Mouse (Mus musculus) layer of hippocampus, postnatal 36 days (tissue): ENCODE measurements around the gene Stim2. TPM values are rescaled to one million over a fixed set of nuclear protein-coding genes. Genes with fewer than 3 reads are reported as not detected.

ENCODE experiments used
- DNase-seq, 2 experiments: peaks; one replicate each; pipeline ENCODE4 v3.0.0; 2022
- total RNA-seq, 2 experiments: library from RNA; stranded (reverse); gene quantifications; 2 replicates each; pipeline ENCODE4 v1.2.3; 2021

The Stim2 gene
- 100 to 1,000 TPM; 164 to 175 TPM for total RNA-seq

DNA sequence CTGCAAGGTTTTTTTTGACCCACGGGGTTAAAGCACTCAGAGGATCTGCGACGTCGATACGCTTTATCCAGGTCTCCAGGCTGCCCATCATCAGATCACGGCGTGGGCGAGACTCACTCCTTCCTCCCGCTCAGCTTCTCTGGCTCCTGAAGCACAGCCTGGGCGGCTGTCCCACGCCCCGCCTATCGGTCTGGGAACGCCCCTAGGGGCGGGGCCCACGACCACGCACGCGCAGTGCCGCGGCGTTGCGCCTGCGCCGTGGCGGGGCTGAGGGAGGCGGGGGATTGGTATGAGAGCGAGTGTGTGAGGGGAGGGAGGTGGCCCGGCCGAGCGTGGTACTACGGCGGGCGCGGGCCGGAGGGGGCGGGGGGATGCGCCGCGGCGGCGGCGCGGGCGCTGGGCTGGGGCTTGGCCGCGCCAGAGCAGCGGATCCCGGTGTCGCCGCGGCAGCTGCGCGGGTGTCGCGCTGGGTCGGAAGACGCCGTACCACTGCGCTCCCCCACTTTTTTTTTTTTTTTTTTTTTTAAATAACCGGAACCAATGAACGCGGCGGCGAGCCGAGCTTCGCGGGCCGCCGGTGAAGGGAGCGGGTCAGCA lies at the start of gene Stim2:
Gene Stim2, plus strand, starts transcription at position 354 of the 597 bp plus-strand sequence.
- peak; percentile 95 to 96 for DNase-seq

DNA sequence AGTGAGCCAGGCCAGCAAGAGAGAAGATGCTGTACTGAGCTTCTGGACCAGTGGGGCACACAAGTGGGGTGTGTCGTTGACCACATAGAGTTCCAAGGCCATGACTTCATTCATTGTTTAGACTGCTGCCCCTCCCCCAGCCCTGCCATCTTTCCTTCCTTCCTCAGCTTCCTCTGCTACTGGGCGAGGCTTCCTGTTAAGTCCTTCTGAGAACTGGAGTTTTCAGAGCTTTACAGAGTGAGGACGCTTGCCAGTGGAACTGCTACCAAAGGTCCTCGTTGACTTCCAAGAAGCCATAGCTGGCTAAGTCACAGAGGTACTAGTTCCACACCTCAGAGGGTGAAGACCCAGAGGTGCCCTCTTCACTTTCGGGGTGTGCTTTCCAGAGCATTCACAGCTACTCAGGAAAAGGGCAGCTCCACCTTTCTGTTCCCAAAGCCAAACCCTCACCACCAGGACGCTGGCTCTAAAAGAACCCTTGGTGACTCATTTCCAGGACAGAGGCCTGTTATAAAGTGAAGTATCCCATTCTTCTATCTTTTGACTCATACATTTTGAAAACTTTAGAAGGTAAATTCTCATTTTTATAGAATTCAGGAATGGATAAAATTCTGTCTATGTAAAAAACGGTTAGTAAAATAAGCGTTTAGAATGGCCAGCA lies 49.6 kb upstream of the Stim2 start:
- DNase-seq: no peak

DNA sequence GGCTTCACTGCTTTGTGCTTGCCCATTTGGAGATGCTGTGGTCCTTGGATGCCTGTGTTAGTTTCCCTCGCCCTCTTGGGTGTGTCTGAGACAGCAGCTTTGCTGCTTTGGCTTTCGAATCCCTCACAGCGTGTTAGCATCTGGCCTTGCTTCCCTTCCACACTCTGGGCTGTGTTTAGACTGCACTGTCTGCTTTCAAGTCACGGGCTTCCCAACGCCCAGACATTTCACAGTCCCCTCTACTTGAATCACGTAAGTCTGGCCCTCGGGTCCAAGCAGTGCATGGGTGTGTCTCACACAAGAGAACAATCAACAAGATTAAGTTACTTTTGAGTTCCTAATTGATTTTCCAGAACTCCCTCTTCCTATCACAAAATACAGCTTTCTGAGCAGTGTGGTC lies 48.1 kb upstream of the Stim2 start:
- no peak for DNase-seq

DNA sequence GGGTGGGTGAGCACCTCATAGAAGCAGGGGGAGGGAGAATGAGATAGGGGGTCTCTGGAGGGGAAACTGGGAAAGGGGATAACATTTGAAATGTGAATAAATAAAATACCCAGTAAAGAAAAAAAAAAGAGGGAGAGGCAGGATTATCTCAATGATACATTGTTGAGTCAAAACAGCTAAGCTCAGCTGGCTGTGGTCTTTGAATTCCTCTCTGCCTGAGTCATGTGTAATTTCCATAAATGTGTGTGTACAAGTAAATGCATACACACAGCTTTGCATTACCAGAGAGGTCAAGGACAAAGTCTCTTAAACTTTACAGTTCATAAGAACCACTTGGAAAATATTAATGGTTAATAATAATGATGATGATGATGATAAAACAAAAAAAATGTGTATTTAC lies 45.1 kb upstream of the Stim2 start:
- DNase-seq: no peak

DNA sequence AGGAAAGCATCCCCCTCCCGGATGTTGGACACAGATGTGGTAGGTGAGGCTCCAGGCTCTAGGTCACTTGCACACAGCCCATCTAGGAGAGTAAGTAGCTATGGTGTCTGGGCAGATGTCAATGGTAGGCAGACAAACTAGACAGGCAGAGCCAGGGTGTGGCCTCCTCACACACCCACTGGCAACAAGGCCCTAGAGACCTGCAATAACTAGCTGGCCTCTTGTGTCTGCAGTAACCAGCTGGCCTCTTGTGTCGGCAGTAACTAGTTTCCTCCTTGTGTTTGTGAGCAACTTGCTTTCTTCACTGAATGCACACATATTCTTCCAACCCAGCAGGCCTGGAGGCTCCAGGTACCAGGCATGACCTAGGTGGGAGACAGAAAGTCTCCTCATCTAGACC lies 44.5 kb upstream of the Stim2 start:
- no peak for DNase-seq

DNA sequence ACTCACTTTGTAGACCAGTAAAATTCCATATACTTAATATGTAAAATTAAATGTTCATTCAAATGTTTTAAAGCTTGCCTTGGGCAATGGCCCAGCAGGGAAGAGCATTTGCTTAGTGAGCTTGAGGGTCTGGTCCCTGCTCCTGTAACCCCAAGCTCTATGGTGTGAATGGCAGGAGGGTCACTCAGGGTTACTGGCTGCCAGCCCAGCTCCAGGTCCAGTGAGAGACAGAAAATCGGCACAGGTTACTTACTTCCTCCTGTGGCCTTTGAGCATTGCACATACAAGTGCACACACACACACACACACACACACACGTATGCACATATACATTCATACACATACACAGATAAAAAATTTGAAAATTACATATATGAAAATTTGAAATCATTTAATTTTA lies 42.3 kb upstream of the Stim2 start:
- DNase-seq: no peak

DNA sequence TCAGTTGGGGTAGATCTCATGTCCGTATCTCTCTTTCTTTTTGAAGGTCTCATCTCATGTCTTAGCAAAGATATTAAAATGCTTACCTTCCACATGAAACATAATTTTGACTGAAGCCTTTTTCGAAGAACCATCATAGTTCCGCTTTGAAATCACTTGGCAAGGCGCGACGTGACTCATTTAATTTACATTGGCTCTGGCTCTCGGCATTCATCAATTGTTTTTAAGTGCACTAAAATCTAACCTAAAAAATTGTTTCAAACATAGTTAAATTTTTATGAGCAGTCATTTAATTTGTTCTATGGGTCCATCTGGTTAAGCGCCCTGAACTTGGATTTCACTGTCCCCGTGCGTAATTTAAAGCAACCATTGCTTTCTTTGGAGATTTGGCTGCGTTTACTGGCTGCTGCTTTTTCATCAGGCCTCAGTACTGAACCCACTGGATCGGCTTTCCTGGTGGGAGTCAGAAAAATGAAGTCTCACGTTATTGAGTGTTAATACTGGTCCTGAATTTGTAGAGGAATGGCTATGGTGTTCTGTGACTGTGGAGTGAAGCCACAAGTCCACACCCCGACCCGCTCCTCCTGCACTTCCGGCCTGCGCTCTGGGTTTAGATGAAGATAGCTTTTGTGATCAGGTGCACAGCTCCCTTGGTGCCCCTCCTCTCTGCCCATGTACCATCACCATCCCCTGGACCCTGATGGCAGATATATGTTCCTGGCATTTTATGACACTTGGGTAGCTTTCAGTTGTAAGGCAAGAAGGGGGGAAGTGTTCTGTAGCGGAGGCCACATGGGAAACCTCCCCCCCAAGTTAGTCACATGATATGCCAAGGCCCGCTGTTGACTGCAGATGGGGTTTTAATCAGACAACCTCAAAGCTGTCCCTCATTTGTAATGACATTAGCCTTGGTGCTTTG lies 41.6 kb upstream of the Stim2 start:
- no peak for DNase-seq

DNA sequence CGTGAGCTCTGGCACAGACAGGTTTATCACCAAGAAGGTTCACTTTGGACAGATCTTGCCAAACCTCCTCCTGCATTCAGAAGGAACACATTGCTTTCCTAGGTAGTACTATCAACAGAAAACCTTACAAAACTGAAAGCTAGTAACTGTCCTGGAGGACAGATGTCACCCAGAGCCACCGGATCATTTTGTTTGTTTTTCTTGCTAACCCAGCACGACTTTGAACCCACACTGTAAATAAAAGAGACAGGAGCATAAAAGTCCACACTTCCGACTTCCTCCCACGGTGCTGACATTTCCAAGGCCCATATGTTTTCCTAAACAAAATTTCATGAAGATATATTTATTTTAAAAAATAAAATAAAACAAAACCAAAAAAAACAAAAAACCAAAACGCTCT lies 41.0 kb upstream of the Stim2 start:
- DNase-seq: no peak

DNA sequence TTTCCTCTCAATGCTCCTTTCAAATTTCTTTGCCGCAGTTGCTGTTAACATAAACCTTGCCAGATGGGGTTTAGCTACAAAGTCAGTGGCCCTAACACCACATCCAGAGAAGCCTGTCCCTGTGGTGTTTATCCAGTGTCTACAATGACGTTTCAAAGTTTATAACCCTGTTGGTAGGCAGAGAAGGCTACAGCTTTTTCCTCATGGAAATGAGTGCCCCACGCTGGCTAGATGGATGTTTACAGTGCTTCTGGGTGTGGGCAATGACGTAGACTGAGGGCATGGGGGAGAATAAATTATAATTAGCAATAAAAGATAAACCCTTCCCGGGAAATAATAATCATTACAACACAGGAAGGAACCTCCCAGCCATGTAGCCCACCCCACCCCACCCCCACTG lies 37.1 kb upstream of the Stim2 start:
- DNase-seq: no peak

DNA sequence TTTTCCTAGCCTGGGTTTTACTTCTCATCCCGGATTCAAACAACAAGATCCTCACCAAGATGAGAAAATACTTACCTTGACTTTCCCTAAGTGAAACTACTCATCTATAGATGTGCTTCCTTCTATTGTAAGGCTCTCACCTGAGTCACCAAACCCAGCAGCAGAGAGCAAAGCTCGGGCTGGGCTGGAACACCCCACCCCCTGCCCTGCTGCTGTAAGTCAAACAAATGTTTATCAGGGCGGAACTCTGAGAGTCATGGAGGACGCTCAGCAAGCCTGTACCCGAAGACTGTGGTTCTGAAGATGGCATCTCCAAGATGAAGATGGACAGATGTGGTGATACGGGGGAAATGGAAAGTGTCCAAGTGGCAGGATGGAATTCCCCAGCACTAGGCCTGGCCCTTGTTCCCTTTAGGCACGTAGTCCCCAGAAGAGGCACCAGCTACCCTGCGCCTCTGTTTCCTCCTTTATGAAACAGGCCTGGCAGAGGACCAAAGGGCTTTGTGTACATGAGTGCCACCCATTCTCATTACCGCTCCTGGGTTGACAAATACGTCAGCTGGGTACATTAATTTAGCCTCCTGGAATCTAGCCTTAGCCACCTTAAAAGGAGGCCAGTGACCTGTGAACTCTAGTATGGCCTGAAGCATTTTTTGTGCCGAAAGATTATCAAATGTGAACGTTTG lies 36.3 kb upstream of the Stim2 start:
- DNase-seq: no peak

DNA sequence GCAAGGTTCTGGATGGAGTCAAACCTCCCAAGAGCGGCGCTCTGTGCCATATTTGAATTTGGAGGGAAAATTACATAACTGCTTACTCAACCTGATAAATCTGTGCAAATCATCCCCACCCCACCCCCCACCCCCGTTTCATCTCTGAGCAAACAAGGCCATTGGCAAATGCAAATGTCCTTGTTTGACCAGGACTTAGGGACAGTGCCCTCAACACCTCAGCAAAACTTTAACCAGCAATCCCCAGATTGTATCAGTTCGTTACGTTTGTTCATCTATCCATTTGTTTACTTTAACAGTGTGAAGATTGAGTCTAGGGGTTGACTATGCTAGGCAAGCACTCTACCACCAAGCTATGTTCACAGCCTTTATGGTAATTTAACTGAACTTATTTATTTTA lies 32.6 kb upstream of the Stim2 start:
- no peak for DNase-seq

DNA sequence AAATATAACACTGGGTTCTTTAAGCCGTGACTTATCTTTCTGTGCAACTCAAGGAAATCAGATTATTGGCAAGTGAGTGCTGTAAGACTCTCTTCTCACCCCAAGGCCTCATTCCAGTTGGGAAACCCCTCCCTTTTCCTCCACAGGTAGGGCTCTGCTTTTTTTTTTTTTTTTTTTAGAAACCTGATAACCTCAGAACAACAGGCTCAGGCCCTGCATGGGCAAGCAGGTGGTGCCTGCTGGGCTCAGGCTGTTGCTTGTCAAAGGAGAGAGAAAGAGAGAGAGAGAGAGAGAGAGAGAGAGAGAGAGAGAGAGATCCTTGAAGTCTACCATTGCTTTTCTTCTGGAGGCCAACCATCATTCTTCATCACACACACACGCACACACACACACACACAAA lies 30.7 kb upstream of the Stim2 start:
- DNase-seq: no peak

DNA sequence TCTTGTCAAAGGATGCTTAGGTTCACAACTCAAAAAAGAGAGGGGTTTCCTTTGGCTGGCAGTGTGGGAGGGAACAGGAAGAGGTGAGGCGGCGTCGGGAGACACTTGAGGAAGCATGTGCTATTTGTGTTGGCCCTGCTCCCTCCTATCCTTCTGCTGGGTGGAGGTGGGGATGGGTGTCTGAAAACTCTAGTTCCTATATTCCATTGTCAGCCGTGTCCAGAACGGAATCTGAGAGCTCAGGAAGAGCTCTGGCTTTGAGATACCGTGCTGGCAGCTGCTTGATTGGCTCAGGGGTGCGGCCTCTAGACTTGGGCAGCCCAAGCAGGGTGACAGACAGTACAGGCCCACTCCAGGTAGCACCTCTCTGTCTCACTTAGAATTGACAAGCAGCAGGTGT lies 28.1 kb upstream of the Stim2 start:
- DNase-seq: no peak

DNA sequence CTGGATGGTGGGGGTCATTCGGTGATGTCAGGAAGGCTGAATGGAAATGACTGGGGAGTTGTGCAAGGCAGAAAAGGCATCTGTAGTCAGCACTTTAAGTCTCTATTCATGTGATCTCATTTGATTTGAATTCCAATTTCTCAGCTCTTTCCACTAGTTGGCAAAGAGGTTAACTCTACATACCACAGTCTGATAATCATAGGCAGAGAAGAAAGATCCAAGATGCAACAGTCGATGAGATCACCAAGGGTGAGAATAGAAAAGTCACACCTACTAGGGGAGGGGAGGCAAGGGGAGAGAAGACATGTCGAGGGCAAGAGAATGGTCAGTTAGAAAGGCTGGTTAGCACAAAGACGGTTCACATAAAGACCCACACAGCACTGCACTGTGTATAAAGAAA lies 27.1 kb upstream of the Stim2 start:
- DNase-seq: no peak

DNA sequence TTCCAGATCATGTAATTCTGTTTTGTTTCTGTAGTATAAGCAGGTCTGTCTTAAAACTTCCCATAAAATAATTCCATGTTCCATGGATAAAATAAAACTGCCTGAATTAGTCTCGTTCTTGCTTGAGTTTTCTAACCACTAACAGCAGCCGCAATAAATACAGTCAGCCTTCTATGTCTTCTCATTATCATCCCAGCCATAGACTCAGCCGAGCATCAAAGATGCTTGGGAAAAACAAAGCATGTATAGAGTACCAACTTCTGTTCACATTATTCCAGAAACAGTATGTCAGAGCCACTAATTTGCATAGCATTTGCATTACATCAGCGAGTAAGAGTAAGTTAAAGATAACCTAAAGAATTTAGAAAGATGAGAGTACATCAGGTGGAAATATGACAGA lies 25.4 kb upstream of the Stim2 start:
- DNase-seq: no peak

DNA sequence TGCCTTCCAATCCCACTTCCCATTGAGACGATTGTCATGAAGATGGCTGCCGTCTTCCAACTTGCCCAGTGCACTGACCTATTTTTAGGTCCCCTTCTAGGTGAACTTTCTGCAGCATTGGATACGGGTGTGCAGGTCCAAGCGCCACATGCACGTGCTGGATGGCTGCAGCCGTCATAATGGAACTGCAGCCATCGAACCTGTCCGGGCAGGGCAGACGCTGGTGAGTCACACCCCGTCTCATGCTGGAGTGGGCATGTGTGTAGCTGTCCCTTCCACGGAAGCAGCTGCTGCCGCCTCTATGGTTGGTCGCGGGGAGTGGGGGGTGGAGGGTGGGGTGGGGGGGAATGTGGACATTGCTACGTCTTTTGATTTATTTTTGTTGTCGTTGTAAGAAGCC lies 21.8 kb upstream of the Stim2 start:
- no peak for DNase-seq

DNA sequence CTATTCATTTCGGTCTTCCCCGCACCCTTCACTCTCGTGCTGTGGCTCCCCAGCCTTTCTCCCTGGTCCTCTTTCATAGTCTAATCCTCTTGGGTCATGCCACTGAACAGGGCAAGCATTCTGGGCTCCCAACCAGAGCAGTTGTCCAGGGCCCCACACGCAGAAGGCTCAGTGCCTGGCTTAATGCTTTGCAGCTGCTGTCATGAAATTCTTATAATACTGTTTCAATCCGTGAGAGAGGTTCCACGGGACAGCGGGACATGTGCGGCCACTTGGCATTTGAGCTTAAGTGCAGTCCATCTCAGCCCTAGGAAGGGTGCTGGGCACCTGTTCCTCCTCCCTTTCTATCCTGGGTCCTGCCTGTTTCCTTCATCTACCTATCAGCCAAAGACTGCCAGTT lies 21.2 kb upstream of the Stim2 start:
- no peak for DNase-seq

DNA sequence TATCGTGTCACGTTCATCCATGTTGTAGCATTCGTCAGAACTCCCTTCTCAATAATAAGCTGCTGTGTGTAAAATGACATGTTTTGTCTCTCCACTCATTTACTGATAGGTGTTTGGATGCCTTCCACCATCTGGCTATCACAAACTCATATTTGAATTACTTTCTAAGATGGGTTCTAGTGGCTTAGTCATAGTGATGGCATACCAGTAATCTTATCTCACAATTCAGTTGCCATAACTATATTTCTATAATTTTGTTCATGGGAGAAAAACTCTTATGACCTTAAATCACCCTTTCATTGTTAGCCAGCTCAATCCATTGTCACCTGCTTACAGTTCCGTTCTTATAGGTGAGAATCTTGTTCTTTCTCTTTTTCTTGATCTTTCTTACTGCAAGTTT lies 14.9 kb upstream of the Stim2 start:
- no peak for DNase-seq

DNA sequence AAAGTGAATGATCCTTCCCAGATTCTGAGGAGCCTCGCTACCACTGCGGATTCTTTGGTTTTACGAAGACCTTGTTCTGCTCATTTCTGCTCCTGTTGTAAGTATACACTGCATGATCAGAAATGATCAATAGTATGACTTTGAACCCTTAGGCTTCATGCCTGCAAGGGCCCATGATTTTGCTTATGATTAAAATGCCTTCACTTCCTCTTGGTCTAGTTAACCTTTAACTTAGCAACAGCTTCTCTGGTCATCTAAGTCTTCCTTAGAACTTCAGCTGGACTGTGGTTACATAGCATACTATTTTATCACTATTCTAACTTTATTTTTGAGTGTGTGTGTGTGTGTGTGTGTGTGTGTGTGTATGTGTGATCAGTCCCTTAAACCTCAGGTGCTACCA lies 12.7 kb upstream of the Stim2 start:
- DNase-seq: no peak

DNA sequence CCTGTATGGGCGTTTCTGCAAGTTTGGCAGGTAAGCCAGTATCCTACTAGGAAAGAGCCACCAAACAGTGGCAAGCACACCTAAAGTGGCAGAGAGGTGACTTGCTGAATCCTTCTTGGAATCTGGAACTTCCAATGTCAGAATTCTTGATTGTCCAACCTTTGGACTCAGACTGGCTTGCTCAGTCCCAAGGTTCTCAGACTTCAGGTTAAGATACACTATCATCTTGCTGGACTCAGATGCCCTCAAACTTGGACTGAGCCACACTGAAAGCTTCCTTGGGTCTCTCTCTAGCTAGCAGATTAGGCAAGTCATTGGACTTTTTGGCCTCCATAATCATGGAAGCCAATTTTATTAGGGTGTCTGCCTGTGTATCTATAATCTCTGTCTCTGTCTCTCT lies 10.8 kb upstream of the Stim2 start:
- no peak for DNase-seq

DNA sequence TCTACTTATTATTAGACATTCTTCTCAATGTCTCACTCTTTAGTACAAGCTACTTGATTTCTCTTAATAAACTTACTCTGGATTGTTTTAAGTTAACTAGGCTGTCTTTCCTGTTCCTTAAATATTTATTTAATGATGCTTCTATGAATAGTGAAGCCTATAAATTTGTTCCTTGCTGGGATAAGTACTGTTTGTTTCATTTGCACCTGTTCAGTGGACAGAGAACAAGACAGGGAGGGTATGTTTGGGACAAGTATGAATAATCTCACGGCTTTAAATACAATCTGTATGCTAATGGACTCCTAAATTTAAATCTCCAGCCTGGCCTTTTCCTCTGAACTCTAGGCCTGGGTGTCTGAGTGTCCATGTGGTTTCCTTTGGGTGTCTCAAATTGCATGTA lies 10.2 kb upstream of the Stim2 start:
- no peak for DNase-seq

DNA sequence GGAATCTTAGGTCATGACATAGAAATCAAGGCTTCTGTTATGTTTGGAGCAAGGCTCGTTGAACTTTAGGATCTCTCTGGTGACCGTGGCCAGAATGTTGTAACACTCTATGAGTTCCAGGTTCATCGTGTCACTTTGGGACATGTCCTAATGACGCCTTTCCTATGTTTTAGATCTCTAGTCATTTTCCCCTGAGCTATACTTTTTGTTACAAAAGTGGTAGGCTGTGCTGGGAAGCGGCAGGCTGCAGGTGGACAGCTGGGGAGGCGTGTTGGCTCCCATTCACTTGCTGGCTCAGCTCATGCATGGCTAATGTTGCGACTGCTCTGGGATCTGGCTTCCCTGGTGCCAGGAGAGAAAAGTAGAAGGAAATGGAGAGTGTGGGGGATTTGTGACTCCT lies 5.7 kb upstream of the Stim2 start:
- peak; percentile 61 to 72 for DNase-seq

DNA sequence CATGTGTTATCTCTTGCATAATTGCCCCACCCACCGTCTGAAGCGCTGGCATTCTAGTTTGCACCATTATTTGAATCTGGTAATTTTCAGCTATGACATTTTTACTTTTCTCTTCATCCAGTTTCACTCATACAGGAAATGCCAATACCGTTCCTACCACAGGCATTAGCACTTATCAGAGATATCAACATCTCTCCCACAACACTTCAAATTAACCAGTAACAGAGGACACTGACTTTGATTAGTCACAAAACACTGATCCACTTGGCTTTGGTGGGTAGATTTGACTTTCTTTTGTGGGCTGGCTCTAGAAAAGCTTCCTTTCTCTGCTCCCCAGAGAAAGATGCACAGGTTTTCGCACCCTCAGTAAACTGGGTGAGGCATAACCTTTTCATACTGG lies 3.7 kb upstream of the Stim2 start:
- DNase-seq: no peak
